Mouse (Mus musculus) megakaryocyte, embryonic 14.5 days (primary cell): Measurements from ENCODE around the gene Stk19.
"Not testable (repeated sequence)": the region's sequence is repeated elsewhere in the genome, so short reads cannot be mapped to it uniquely, and the experiment has no call there.

Experiments used
- FLI1 ChIP-seq: IDR thresholded peaks from 2 replicates; pipeline ENCODE4 v1.6.1; 2012; ENCODE audit warnings: low read length, inconsistent platforms, mixed read lengths
- GATA1 ChIP-seq: IDR thresholded peaks from 3 replicates; pipeline ENCODE4 v1.6.1; 2012; ENCODE audit warnings: mixed read lengths, low read length, inconsistent platforms, borderline replicate concordance

DNA sequence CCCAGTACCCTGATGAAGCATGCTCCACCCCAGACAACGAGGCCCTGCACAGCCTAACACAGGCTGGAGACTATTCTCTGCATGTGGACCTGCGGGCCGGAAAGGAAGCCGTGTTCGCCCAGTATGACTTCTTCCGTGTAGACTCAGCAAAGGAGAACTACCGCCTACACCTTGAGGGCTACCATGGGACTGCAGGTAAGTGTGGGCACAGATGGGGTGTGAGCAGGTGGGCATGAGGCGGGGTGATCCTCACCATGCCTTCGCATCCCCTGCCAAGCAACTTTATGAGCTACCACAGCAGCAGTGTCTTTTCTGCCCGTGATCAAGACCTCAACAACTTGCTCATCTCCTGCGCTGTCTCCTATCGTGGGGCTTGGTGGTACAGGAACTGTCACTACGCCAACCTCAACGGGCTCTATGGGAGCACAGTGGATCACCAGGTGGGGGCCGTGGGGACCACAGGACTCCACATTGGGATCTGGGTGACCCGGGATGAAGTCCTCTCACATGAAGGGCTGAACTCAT lies 35.9 kb downstream of the Stk19 start:
- TF ChIP-seq GATA1, FLI1: not testable (repeated sequence)
